Mouse (Mus musculus) forebrain, postnatal 0 days (tissue): ENCODE measurements at regions not wholly inside any gene's neighbourhood (a gene's known extent, or its start where the extent isn't known, plus 50 kb on each side); places are given as distances from the start of the nearest gene placed in this dataset.
A peak's percentile ranks its signal among the peaks of the same experiment; 100 is the strongest.

Experiments used
- ATAC-seq: fragments of 200-750 bp; cut with Nextera tagmentation; 2 replicates; pipeline ENCODE4 v1.8.0; 2017; ENCODE audit warnings: mild to moderate bottlenecking, moderate library complexity
- DNase-seq: peaks from one replicate; pipeline ENCODE4 v3.0.0-alpha.2; 2015
- H3K27ac ChIP-seq: fragments of 300-500 bp; sonication (generic); 2 replicates; pipeline ENCODE4 v1.5.1; 2014; ENCODE audit warnings: low read depth, mild to moderate bottlenecking, antibody characterized with exemption, low read length, moderate library complexity, mixed read lengths
- H3K27me3 ChIP-seq: fragments of 300-500 bp; sonication (generic); 2 replicates; pipeline ENCODE4 v1.6.1; 2014; ENCODE audit warnings: mild to moderate bottlenecking, low read length, mixed read lengths; ENCODE audit not compliant: insufficient read depth
- H3K36me3 ChIP-seq: fragments of 300-500 bp; sonication (generic); 2 replicates; pipeline ENCODE4 v1.6.1; 2014; ENCODE audit warnings: mild to moderate bottlenecking, moderate library complexity; ENCODE audit not compliant: insufficient read depth
- H3K4me1 ChIP-seq: fragments of 300-500 bp; sonication (generic); 2 replicates; pipeline ENCODE4 v1.6.1; 2014; ENCODE audit warnings: antibody characterized with exemption; ENCODE audit not compliant: insufficient read depth
- H3K4me2 ChIP-seq: fragments of 300-500 bp; sonication (generic); 2 replicates; pipeline ENCODE4 v1.6.1; 2014; ENCODE audit warnings: low read depth, mild to moderate bottlenecking, moderate library complexity
- H3K4me3 ChIP-seq: fragments of 300-500 bp; sonication (generic); 2 replicates; pipeline ENCODE4 v1.5.1; 2014; ENCODE audit warnings: low read depth, low read length, mixed read lengths
- H3K9ac ChIP-seq: fragments of 300-500 bp; sonication (generic); 2 replicates; pipeline ENCODE4 v1.6.1; 2014; ENCODE audit warnings: mild to moderate bottlenecking
- H3K9me3 ChIP-seq: fragments of 300-500 bp; sonication (generic); 2 replicates; pipeline ENCODE4 v1.6.1; 2016; ENCODE audit warnings: low read length
- CTCF ChIP-seq: sonication (generic); IDR thresholded peaks from 2 replicates; pipeline ENCODE4 v1.5.1; 2016; ENCODE audit warnings: antibody characterized with exemption, control low read depth, low read depth
- WGBS: fragments of 180-500 bp; shearing (Covaris S2); extraction: QIAGEN DNeasy Blood & Tissue Kit; methylation state at CpG from one replicate; pipeline ENCODE4 v1.1.7; 2014; 5-methylcytosine and 5-hydroxymethylcytosine counted together

DNA sequence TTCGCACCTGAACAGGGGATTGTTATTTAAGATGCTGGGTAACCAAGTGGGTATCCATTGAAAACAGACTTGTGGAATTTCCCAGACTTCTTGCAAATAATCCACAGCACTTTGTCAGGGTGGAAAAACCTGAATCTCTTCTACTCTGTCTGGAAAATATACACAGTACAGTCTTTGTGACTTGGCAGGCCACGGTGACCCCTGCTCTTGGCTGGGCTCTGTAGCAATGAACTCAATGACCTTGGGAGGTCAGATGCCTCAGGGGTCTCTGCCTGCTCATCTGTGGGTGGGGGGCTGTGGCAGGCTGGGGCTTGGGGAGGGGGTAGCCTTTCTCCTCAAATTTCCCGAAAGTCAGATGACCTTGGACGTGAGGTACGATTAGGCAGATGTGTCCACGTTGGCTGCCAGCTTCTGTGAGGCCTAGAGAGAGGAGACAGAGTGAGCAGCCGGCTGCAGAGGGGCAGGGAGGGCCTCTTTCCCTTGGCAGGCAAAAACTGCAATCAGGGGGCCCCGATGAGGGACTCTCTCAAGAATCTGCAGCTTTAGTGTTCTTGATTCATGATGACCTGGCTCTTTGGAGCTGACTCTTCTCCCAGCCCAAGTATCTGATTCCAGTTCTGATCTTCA lies 108.4 kb downstream of the Edn3 start:
- H3K9me3 ChIP-seq = no peaks in the 10 kb centered on the region
- no peak for TF ChIP-seq CTCF
- WGBS = 73% methylated on average over 8 of the region's 8 CpGs
- ATAC-seq (no peak), DNase-seq (no peak)
- H3K27ac ChIP-seq = no peak overlapping the region
- no peak overlapping the region for H3K4me3 ChIP-seq
- H3K36me3 ChIP-seq = no peaks in the 10 kb centered on the region
- no peaks in the 10 kb centered on the region for H3K4me1 ChIP-seq
- no peak overlapping the region for H3K9ac ChIP-seq
- H3K4me2 ChIP-seq = no peak overlapping the region
- H3K27me3 ChIP-seq = no peaks in the 10 kb centered on the region

DNA sequence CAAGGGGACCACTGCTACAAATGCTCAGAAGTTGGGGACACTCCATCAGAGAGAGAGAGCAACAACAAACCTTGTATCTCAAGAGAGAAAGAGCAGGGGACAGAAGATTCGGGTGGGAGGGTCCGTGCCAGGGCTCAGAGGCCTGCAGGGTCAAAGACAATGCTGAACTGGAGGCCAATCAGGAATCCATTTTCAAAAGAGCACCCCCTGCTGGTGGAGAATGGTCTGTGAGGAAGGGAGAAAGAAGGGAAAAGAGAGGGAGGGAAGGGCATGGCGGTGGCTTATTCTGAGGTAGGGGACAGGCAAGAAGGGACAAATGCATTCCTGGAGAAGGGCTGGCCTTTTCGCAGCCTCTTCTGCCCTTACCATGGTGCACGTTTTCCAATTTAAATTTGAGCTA lies 109.9 kb downstream of the Edn3 start:
- no peaks in the 10 kb centered on the region for H3K9me3 ChIP-seq
- H3K27me3 ChIP-seq = no peaks in the 10 kb centered on the region
- no peak overlapping the region for H3K4me3 ChIP-seq
- no peak overlapping the region for H3K9ac ChIP-seq
- H3K27ac ChIP-seq = no peak overlapping the region
- no peak overlapping the region for H3K4me2 ChIP-seq
- no peaks in the 10 kb centered on the region for H3K4me1 ChIP-seq
- DNase-seq = no peak
- TF ChIP-seq CTCF = peak; percentile 38; the same call in 1 of the 2 replicates
- 68% methylated on average over 5 of the region's 5 CpGs for WGBS
- no peak for ATAC-seq
- no peaks in the 10 kb centered on the region for H3K36me3 ChIP-seq

DNA sequence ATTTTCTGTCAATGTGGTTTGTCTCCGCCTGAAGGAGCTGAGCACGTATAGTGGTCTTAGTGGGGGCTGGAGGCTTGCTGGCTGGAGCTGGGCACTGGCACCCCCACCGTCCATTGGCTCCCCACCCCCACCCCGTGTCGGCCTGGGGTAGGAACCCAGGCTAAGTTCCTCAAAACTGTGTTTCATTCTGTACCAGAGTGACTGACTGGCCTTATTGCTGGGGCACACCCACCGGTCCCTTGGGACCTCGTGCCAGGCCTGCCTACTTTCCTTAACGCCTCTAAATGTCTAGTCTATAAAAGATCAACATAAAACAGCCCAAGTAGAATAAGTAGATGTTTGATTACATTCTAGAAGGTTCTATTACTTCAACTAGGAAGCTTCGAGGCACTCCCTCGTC lies 110.8 kb downstream of the Edn3 start:
- no peaks in the 10 kb centered on the region for H3K27me3 ChIP-seq
- H3K4me1 ChIP-seq = no peaks in the 10 kb centered on the region
- 72% methylated on average over 10 of the region's 10 CpGs for WGBS
- H3K36me3 ChIP-seq = no peaks in the 10 kb centered on the region
- no peaks in the 10 kb centered on the region for H3K9me3 ChIP-seq
- no peak overlapping the region for H3K4me2 ChIP-seq
- no peak overlapping the region for H3K9ac ChIP-seq
- no peak for TF ChIP-seq CTCF
- no peak overlapping the region for H3K27ac ChIP-seq
- DNase-seq = no peak
- H3K4me3 ChIP-seq = no peak overlapping the region
- no peak for ATAC-seq

DNA sequence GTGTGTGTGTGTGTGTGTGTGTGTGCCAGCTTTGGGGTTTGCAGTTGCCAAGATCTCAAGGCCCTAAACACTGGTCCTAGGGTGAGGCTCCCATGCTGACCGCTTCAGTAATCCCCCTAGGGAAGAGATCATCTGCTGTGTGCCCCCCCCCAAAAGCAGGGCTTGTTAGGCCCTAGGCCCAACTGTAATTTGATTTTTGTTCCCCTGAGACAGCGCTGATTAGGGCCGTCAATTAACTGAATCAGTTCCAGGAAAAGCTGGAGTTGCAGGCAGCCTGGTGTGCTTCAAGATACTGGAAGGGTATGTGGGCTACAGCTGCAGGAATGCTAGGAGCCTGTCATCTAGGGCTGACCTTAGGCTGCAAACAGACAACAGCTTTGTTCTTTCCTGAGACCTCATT lies 111.4 kb downstream of the Edn3 start:
- H3K27me3 ChIP-seq = no peaks in the 10 kb centered on the region
- 31% methylated on average over 3 of the region's 3 CpGs for whole genome bisulfite sequencing
- no peak overlapping the region for H3K4me2 ChIP-seq
- no peaks in the 10 kb centered on the region for H3K36me3 ChIP-seq
- no peak overlapping the region for H3K9ac ChIP-seq
- H3K4me3 ChIP-seq = no peak overlapping the region
- no peak overlapping the region for H3K27ac ChIP-seq
- no peak for TF ChIP-seq CTCF
- DNase-seq (no peak), ATAC-seq (peak; percentile 48; the same call in 1 of the 2 replicates)
- H3K9me3 ChIP-seq = no peaks in the 10 kb centered on the region
- no peaks in the 10 kb centered on the region for H3K4me1 ChIP-seq

GRCm38 (mm10) chr2:174876886-174877285 lies 116.5 kb downstream of the Edn3 start:
- ATAC-seq = no peak
- no peaks in the 10 kb centered on the region for H3K27me3 ChIP-seq
- H3K4me1 ChIP-seq = no peaks in the 10 kb centered on the region
- H3K9ac ChIP-seq = no peak overlapping the region
- H3K4me3 ChIP-seq = no peak overlapping the region
- TF ChIP-seq CTCF = no peak
- 53% methylated on average over 5 of the region's 5 CpGs for WGBS
- H3K9me3 ChIP-seq = no peaks in the 10 kb centered on the region
- H3K36me3 ChIP-seq = no peaks in the 10 kb centered on the region
- DNase-seq = no peak
- no peak overlapping the region for H3K27ac ChIP-seq
- no peak overlapping the region for H3K4me2 ChIP-seq

GRCm38 (mm10) chr2:174878979-174879378 lies 118.6 kb downstream of the Edn3 start:
- TF ChIP-seq CTCF = no peak
- ATAC-seq (no peak), DNase-seq (no peak)
- Histone ChIP-seq H3K36me3 (no peaks in the 10 kb centered on the region), H3K27me3 (no peaks in the 10 kb centered on the region), H3K27ac (no peak overlapping the region), H3K9me3 (no peaks in the 10 kb centered on the region), H3K9ac (no peak overlapping the region), H3K4me1 (no peaks in the 10 kb centered on the region), H3K4me3 (no peak overlapping the region), H3K4me2 (no peak overlapping the region)
- WGBS = 73% methylated on average over 4 of the region's 4 CpGs

DNA sequence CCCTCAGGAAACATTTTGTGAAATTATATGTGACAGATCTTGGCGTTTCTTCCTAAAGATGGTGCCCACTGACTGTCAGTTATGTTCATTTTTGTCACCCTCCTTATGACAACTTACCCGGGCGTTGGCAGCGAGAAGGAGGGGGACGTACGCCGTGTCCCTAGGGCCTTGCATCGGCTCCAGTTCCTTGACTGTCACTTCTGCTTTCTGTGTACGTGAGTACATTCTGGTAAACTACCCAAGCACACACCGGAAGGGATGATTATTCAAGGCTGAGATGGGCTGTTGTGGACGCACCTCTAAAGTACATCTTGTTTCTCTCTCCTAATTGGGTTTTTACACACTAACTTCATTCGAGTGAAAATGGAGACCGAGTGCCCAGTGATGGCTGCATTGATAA lies 120.2 kb downstream of the Edn3 start:
- Histone ChIP-seq H3K4me1 (no peaks in the 10 kb centered on the region), H3K4me2 (no peak overlapping the region), H3K36me3 (no peaks in the 10 kb centered on the region), H3K9ac (no peak overlapping the region), H3K9me3 (no peaks in the 10 kb centered on the region), H3K27me3 (no peaks in the 10 kb centered on the region), H3K4me3 (no peak overlapping the region), H3K27ac (no peak overlapping the region)
- DNase-seq (no peak), ATAC-seq (no peak)
- 90% methylated on average over 13 of the region's 13 CpGs for WGBS
- no peak for TF ChIP-seq CTCF
